Mouse (Mus musculus): ENCODE results near the gene Clec4n. TPM values are rescaled to one million over a fixed set of nuclear protein-coding genes. Genes with fewer than 3 reads are reported as not detected.
"Not testable (repeated sequence)": the region's sequence is repeated elsewhere in the genome, so short reads cannot be mapped to it uniquely, and the experiment has no call there.

Gene Clec4n
- polyA plus RNA-seq (2016; fragmentation: Nextera tagmentation; extraction: Ambion mirVana): 1.1 and 1.6 TPM in 2 replicates

- Histone ChIP-seq H3K27me3 (no peaks in the 10 kb centered on the region), H3K27ac (replicated peaks) (no peak within 1 kb of the TSS), H3K36me3 (no peaks in the 10 kb centered on the region), H3K4me2 (replicated peaks) (no peak within 1 kb of the TSS), H3K9me3 (no peaks in the 10 kb centered on the region), H3K4me3 (no peak within 1 kb of the TSS), H3K9ac (replicated peaks) (no peak within 1 kb of the TSS), H3K4me1 (no peaks in the 10 kb centered on the region)
- no peak for ATAC-seq (ENCODE audit: low FRiP score, low read depth)
- 72% methylated on average over 3 of the region's 3 CpGs for WGBS
Measured at GRCm38 (mm10) chr6:123229644-123230043, at the start of gene Clec4n. Clec4n (plus strand) TSS chr6:123229843.

- H3K4me3 ChIP-seq; H3K9ac ChIP-seq (replicated peaks); H3K36me3 ChIP-seq; ATAC-seq (ENCODE audit: low FRiP score, low read depth); H3K27ac ChIP-seq (replicated peaks); H3K27me3 ChIP-seq; H3K4me2 ChIP-seq (replicated peaks); H3K9me3 ChIP-seq; H3K4me1 ChIP-seq: not testable (repeated sequence)
- WGBS: 75% methylated on average over 2 of the region's 2 CpGs
Measured at GRCm38 (mm10) chr6:123184862-123185261, 44.8 kb upstream of the Clec4n start.

GRCm38 (mm10) chr6:123207187-123208076, 22.2 kb upstream of the Clec4n start:
- no peak overlapping the region for H3K9ac ChIP-seq (replicated peaks)
- H3K4me3 ChIP-seq: no peak overlapping the region
- H3K27ac ChIP-seq (replicated peaks): no peak overlapping the region
- ATAC-seq (ENCODE audit: low FRiP score, low read depth): no peak
- no peaks in the 10 kb centered on the region for H3K36me3 ChIP-seq
- H3K27me3 ChIP-seq: no peaks in the 10 kb centered on the region
- H3K4me2 ChIP-seq (replicated peaks): no peak overlapping the region
- 90% methylated on average over 1 of the region's 1 CpGs for WGBS
- no peaks in the 10 kb centered on the region for H3K4me1 ChIP-seq
- peaks cover 10% of the 10 kb centered on the region; the same call in 1 of the 2 replicates for H3K9me3 ChIP-seq

GRCm38 (mm10) chr6:123208077-123208439, 21.6 kb upstream of the Clec4n start:
- H3K4me1 ChIP-seq; H3K9ac ChIP-seq (replicated peaks); H3K4me3 ChIP-seq; H3K27ac ChIP-seq (replicated peaks); ATAC-seq (ENCODE audit: low FRiP score, low read depth); H3K27me3 ChIP-seq; H3K4me2 ChIP-seq (replicated peaks); H3K36me3 ChIP-seq: not testable (repeated sequence)
- peaks cover 10% of the 10 kb centered on the region; the same call in 1 of the 2 replicates for H3K9me3 ChIP-seq

GRCm38 (mm10) chr6:123211726-123212125, 17.9 kb upstream of the Clec4n start:
- no peaks in the 10 kb centered on the region for H3K27me3 ChIP-seq
- H3K4me1 ChIP-seq: no peaks in the 10 kb centered on the region
- no peak overlapping the region for H3K27ac ChIP-seq (replicated peaks)
- H3K36me3 ChIP-seq: no peaks in the 10 kb centered on the region
- H3K9ac ChIP-seq (replicated peaks): no peak overlapping the region
- peaks cover 10% of the 10 kb centered on the region; the same call in 1 of the 2 replicates for H3K9me3 ChIP-seq
- 61% methylated on average over 1 of the region's 1 CpGs for WGBS
- no peak for ATAC-seq (ENCODE audit: low FRiP score, low read depth)
- no peak overlapping the region for H3K4me2 ChIP-seq (replicated peaks)
- no peak overlapping the region for H3K4me3 ChIP-seq

GRCm38 (mm10) chr6:123227519-123228166, 2.0 kb upstream of the Clec4n start:
- Histone ChIP-seq H3K9me3 (no peaks in the 10 kb centered on the region), H3K4me2 (replicated peaks) (no peak overlapping the region), H3K4me3 (no peak overlapping the region), H3K27ac (replicated peaks) (no peak overlapping the region), H3K9ac (replicated peaks) (no peak overlapping the region), H3K27me3 (no peaks in the 10 kb centered on the region), H3K36me3 (no peaks in the 10 kb centered on the region), H3K4me1 (no peaks in the 10 kb centered on the region)
- 77% methylated on average over 2 of the region's 2 CpGs for WGBS
- no peak for ATAC-seq (ENCODE audit: low FRiP score, low read depth)

GRCm38 (mm10) chr6:123231149-123231548, 1.5 kb downstream of the Clec4n start:
- Histone ChIP-seq H3K4me3 (no peak overlapping the region), H3K9me3 (no peaks in the 10 kb centered on the region), H3K4me2 (replicated peaks) (no peak overlapping the region), H3K9ac (replicated peaks) (no peak overlapping the region), H3K36me3 (no peaks in the 10 kb centered on the region), H3K27ac (replicated peaks) (no peak overlapping the region), H3K27me3 (no peaks in the 10 kb centered on the region), H3K4me1 (no peaks in the 10 kb centered on the region)
- no peak for ATAC-seq (ENCODE audit: low FRiP score, low read depth)
- whole genome bisulfite sequencing: 71% methylated on average over 2 of the region's 2 CpGs

GRCm38 (mm10) chr6:123237582-123237981, 7.9 kb downstream of the Clec4n start:
- H3K9ac ChIP-seq (replicated peaks): no peak overlapping the region
- ATAC-seq (ENCODE audit: low FRiP score, low read depth): no peak
- no peaks in the 10 kb centered on the region for H3K36me3 ChIP-seq
- H3K4me2 ChIP-seq (replicated peaks): no peak overlapping the region
- no peaks in the 10 kb centered on the region for H3K27me3 ChIP-seq
- H3K4me1 ChIP-seq: no peaks in the 10 kb centered on the region
- H3K4me3 ChIP-seq: no peak overlapping the region
- H3K27ac ChIP-seq (replicated peaks): no peak overlapping the region
- H3K9me3 ChIP-seq: no peaks in the 10 kb centered on the region

- Histone ChIP-seq H3K4me2 (replicated peaks) (no peak overlapping the region), H3K27ac (replicated peaks) (no peak overlapping the region), H3K4me3 (no peak overlapping the region), H3K9ac (replicated peaks) (no peak overlapping the region), H3K9me3 (no peaks in the 10 kb centered on the region), H3K4me1 (no peaks in the 10 kb centered on the region), H3K36me3 (no peaks in the 10 kb centered on the region), H3K27me3 (no peaks in the 10 kb centered on the region)
- ATAC-seq (ENCODE audit: low FRiP score, low read depth): no peak
- 83% methylated on average over 5 of the region's 5 CpGs for WGBS
Measured at GRCm38 (mm10) chr6:123244201-123244600, 14.6 kb downstream of the Clec4n start.

- not testable (repeated sequence) for H3K27ac ChIP-seq (replicated peaks)
- 89% methylated on average over 2 of the region's 2 CpGs for WGBS
Measured at GRCm38 (mm10) chr6:123248862-123249261, 19.2 kb downstream of the Clec4n start.

GRCm38 (mm10) chr6:123252735-123253134, 23.1 kb downstream of the Clec4n start:
- Histone ChIP-seq H3K4me1 (no peaks in the 10 kb centered on the region), H3K27ac (replicated peaks) (no peak overlapping the region), H3K4me2 (replicated peaks) (no peak overlapping the region), H3K4me3 (no peak overlapping the region), H3K36me3 (no peaks in the 10 kb centered on the region), H3K9ac (replicated peaks) (no peak overlapping the region), H3K27me3 (no peaks in the 10 kb centered on the region), H3K9me3 (no peaks in the 10 kb centered on the region)
- ATAC-seq (ENCODE audit: low FRiP score, low read depth): no peak

More at GRCm38 (mm10) chr6:123248862-123249261, 19.2 kb downstream of the Clec4n start:
- H3K4me2 ChIP-seq (replicated peaks); H3K36me3 ChIP-seq; ATAC-seq (ENCODE audit: low FRiP score, low read depth); H3K4me3 ChIP-seq; H3K9me3 ChIP-seq; H3K9ac ChIP-seq (replicated peaks); H3K27me3 ChIP-seq; H3K4me1 ChIP-seq: not testable (repeated sequence)

GRCm38 (mm10) chr6:123258946-123259345, 29.3 kb downstream of the Clec4n start:
- no peaks in the 10 kb centered on the region for H3K36me3 ChIP-seq
- ATAC-seq (ENCODE audit: low FRiP score, low read depth): no peak
- 82% methylated on average over 3 of the region's 3 CpGs for WGBS

More at GRCm38 (mm10) chr6:123258946-123259345, 29.3 kb downstream of the Clec4n start:
- no peaks in the 10 kb centered on the region for H3K9me3 ChIP-seq
- H3K4me2 ChIP-seq (replicated peaks): no peak overlapping the region
- H3K9ac ChIP-seq (replicated peaks): no peak overlapping the region
- H3K4me1 ChIP-seq: no peaks in the 10 kb centered on the region
- H3K4me3 ChIP-seq: no peak overlapping the region
- H3K27ac ChIP-seq (replicated peaks): no peak overlapping the region
- H3K27me3 ChIP-seq: no peaks in the 10 kb centered on the region
